Mouse (Mus musculus): ENCODE results near the gene Svep1. TPM values are rescaled to one million over a fixed set of nuclear protein-coding genes. Genes with fewer than 3 reads are reported as not detected.
A peak's percentile ranks its signal among the peaks of the same experiment; 100 is the strongest.

Svep1 gene
- polyA plus RNA-seq, 2 experiments: 0.29 to 0.34 TPM

DNA sequence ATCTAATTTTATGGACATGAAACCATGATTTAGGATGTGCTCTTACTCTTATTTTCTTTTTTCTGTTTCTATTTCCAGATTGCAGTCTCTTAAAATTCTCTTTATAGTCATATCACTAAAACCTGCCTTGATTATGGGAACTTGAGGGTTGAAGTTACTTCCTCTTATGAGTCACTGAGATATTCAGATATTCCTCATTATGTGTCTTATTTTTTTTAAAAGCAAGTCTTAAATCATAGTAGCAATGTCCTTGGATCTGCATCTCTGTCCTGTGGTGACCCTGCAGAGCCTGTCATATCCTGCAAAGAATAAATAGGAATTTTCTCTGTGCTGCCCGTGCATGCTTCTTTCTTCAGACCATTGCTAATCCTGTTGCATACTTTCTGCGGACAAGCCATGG, 166.6 kb downstream of the Svep1 start:
- no peak overlapping the region for H3K4me2 ChIP-seq (ENCODE audit: low read depth)
- no peaks in the 10 kb centered on the region for H3K4me1 ChIP-seq (replicated peaks; ENCODE audit: control insufficient read depth in 2 of 2, insufficient read depth in 2 of 2, low read length in 1 of 2)
- H3K4me3 ChIP-seq (ENCODE audit: insufficient read depth in 1 of 2, low read depth in 2 of 2, low read length in 2 of 2): no peak overlapping the region
- no peaks in the 10 kb centered on the region for H3K9me3 ChIP-seq (ENCODE audit: control insufficient read depth, low read length)
- 59% methylated on average over 2 of the region's 2 CpGs for WGBS (ENCODE audit: insufficient replicate concordance)
- no peak overlapping the region for H3K27ac ChIP-seq
- DNase-seq (ENCODE audit: low read depth in 3 of 3, low spot score in 3 of 3) (no peak), ATAC-seq (ENCODE audit: insufficient read depth) (no peak)
- H3K27me3 ChIP-seq (ENCODE audit: control insufficient read depth, insufficient read depth, low read length): no peaks in the 10 kb centered on the region
- no peak overlapping the region for H3K9ac ChIP-seq (replicated peaks)
- no peak for TF ChIP-seq EP300 (IDR thresholded peaks at IDR 0.05; ENCODE audit: low read depth)
- TF ChIP-seq CTCF (IDR thresholded peaks at IDR 0.05; ENCODE audit: low read depth): no peak
- H3K36me3 ChIP-seq (replicated peaks; ENCODE audit: control insufficient read depth, insufficient read depth, low read depth): no peaks in the 10 kb centered on the region

DNA sequence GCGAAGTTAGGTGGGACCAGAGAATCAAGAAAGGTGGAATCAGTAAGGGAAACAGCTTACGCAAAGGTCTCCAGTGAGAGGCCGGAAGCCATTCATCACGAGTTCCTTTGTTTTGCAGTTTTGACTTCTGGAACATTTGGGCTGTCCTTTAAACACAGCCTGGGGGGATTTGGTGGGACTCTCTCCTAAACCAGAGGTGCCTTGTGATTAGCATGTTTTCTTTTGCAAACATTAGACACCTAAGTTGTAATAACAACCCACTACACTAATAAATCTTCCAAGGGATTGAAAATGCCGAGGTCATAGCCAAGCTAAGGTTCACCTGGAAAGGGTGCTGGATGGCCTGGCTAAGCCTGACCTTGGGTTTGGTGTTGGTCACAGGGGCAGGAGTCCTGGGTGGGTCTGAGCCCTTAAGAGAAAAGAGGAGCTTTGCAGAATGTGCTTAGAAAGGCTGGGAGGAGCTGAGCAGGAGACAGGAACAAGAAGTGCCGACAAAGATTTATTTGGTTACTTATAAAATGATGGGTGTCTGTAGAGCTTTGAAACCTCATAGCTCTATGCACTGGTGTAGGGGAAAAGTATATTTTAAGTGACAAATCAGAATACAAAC, 169.5 kb downstream of the Svep1 start:
- Histone ChIP-seq H3K9me3 (ENCODE audit: control insufficient read depth, low read length) (no peaks in the 10 kb centered on the region), H3K9ac (replicated peaks) (no peak overlapping the region), H3K4me2 (ENCODE audit: low read depth) (no peak overlapping the region), H3K27ac (no peak overlapping the region), H3K4me3 (ENCODE audit: insufficient read depth in 1 of 2, low read depth in 2 of 2, low read length in 2 of 2) (no peak overlapping the region), H3K4me1 (replicated peaks; ENCODE audit: control insufficient read depth in 2 of 2, insufficient read depth in 2 of 2, low read length in 1 of 2) (no peaks in the 10 kb centered on the region; a peak in 1 of 4 replicates), H3K27me3 (ENCODE audit: control insufficient read depth, insufficient read depth, low read length) (no peaks in the 10 kb centered on the region), H3K36me3 (replicated peaks; ENCODE audit: control insufficient read depth, insufficient read depth, low read depth) (no peaks in the 10 kb centered on the region)
- 62% methylated on average over 6 of the region's 6 CpGs for WGBS (ENCODE audit: insufficient replicate concordance)
- DNase-seq (ENCODE audit: low read depth in 3 of 3, low spot score in 3 of 3) (no peak), ATAC-seq (ENCODE audit: insufficient read depth) (no peak)
- TF ChIP-seq EP300 (IDR thresholded peaks at IDR 0.05; ENCODE audit: low read depth): no peak
- no peak for TF ChIP-seq CTCF (IDR thresholded peaks at IDR 0.05; ENCODE audit: low read depth)

DNA sequence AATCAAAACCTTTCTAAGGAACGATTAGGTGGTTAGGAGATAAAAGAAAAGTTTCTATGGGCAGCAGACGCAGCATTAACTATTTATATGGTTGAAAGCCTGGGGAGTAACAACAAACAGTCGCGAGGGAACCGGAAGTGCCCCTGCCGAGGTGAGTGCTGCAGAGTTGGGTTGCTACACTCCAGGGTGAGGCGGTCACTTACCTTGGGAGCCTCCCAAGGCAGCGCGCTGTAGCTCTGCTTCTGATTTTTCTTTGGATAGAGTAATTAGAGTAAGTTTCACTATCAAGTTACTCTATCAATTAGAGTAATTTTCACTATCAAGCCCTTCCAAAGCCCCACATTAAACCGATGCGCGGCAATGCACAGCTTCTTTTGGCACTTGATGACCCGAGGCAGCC, 172.0 kb downstream of the Svep1 start:
- peak overlapping the region; percentile 28; the same call in 1 of the 2 replicates for H3K4me2 ChIP-seq (ENCODE audit: low read depth)
- no peaks in the 10 kb centered on the region for H3K9me3 ChIP-seq (ENCODE audit: control insufficient read depth, low read length)
- ATAC-seq (ENCODE audit: insufficient read depth) (no peak), DNase-seq (ENCODE audit: low read depth in 3 of 3, low spot score in 3 of 3) (no peak)
- WGBS (ENCODE audit: insufficient replicate concordance): 33% methylated on average over 13 of the region's 13 CpGs
- H3K9ac ChIP-seq (replicated peaks): no peak overlapping the region
- H3K4me1 ChIP-seq (replicated peaks; ENCODE audit: control insufficient read depth in 2 of 2, insufficient read depth in 2 of 2, low read length in 1 of 2): no peaks in the 10 kb centered on the region; a peak in 1 of 4 replicates
- H3K27me3 ChIP-seq (ENCODE audit: control insufficient read depth, insufficient read depth, low read length): no peaks in the 10 kb centered on the region
- no peak overlapping the region for H3K27ac ChIP-seq
- H3K4me3 ChIP-seq (ENCODE audit: insufficient read depth in 1 of 2, low read depth in 2 of 2, low read length in 2 of 2): peak overlapping the region in 1 of 2 experiments; percentile 1; a peak in 1 of 4 replicates
- no peaks in the 10 kb centered on the region for H3K36me3 ChIP-seq (replicated peaks; ENCODE audit: control insufficient read depth, insufficient read depth, low read depth)
- no peak for TF ChIP-seq CTCF (IDR thresholded peaks at IDR 0.05; ENCODE audit: low read depth)
- TF ChIP-seq EP300 (IDR thresholded peaks at IDR 0.05; ENCODE audit: low read depth): no peak

- Histone ChIP-seq H3K4me2 (ENCODE audit: low read depth) (no peak overlapping the region), H3K9me3 (ENCODE audit: control insufficient read depth, low read length) (no peaks in the 10 kb centered on the region), H3K9ac (replicated peaks) (no peak overlapping the region), H3K4me3 (ENCODE audit: insufficient read depth in 1 of 2, low read depth in 2 of 2, low read length in 2 of 2) (no peak overlapping the region), H3K27me3 (ENCODE audit: control insufficient read depth, insufficient read depth, low read length) (no peaks in the 10 kb centered on the region), H3K27ac (no peak overlapping the region), H3K4me1 (replicated peaks; ENCODE audit: control insufficient read depth in 2 of 2, insufficient read depth in 2 of 2, low read length in 1 of 2) (no peaks in the 10 kb centered on the region; a peak in 1 of 4 replicates), H3K36me3 (replicated peaks; ENCODE audit: control insufficient read depth, insufficient read depth, low read depth) (no peaks in the 10 kb centered on the region)
- ATAC-seq (ENCODE audit: insufficient read depth) (no peak), DNase-seq (ENCODE audit: low read depth in 3 of 3, low spot score in 3 of 3) (no peak)
- no peak for TF ChIP-seq CTCF (IDR thresholded peaks at IDR 0.05; ENCODE audit: low read depth)
- TF ChIP-seq EP300 (IDR thresholded peaks at IDR 0.05; ENCODE audit: low read depth): no peak
- 36% methylated on average over 1 of the region's 1 CpGs for WGBS (ENCODE audit: insufficient replicate concordance)
These were observed 173.9 kb downstream of the Svep1 start for GRCm38 (mm10) chr4:58032714-58033113.

DNA sequence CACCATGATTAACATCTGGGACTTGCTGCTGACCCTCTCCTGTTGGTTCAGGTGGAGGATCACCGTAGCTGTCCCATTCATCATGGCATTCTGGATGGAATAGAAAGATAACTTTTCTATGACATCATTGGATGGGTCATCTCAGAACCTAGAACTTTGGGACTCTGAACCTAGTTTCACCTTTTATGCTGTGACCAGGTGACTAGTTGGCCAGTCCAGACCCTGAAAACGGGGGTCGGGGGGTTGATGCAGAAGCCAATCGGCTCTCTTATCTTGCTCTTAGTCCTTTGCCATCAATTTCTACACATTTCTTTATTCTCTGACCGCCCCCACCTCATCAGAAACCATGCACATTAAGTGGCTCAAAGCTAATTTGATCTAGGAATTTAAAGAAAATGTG, 197.6 kb downstream of the Svep1 start, which contains the start of gene Txndc8:
Gene Txndc8, minus strand, starts transcription at position 101 of the 400 bp plus-strand sequence.
- H3K9me3 ChIP-seq (ENCODE audit: control insufficient read depth, low read length): no peaks in the 10 kb centered on the region
- H3K4me1 ChIP-seq (replicated peaks; ENCODE audit: control insufficient read depth in 2 of 2, insufficient read depth in 2 of 2, low read length in 1 of 2): no peaks in the 10 kb centered on the region
- no peak for DNase-seq (ENCODE audit: low read depth in 3 of 3, low spot score in 3 of 3)
- no peak for ATAC-seq (ENCODE audit: insufficient read depth)
- H3K4me3 ChIP-seq (ENCODE audit: insufficient read depth in 1 of 2, low read depth in 2 of 2, low read length in 2 of 2): no peak within 1 kb of the TSS
- H3K4me2 ChIP-seq (ENCODE audit: low read depth): no peak within 1 kb of the TSS
- no peak for TF ChIP-seq EP300 (IDR thresholded peaks at IDR 0.05; ENCODE audit: low read depth)
- TF ChIP-seq CTCF (IDR thresholded peaks at IDR 0.05; ENCODE audit: low read depth): no peak
- no peaks in the 10 kb centered on the region for H3K27me3 ChIP-seq (ENCODE audit: control insufficient read depth, insufficient read depth, low read length)
- H3K27ac ChIP-seq: no peak within 1 kb of the TSS
- 67% methylated on average over 5 of the region's 5 CpGs for WGBS (ENCODE audit: insufficient replicate concordance)
- no peaks in the 10 kb centered on the region for H3K36me3 ChIP-seq (replicated peaks; ENCODE audit: control insufficient read depth, insufficient read depth, low read depth)
- H3K9ac ChIP-seq (replicated peaks): no peak within 1 kb of the TSS

All from liver, embryonic 14.5 days (tissue).